Mouse (Mus musculus) Muller cell, postnatal 12 days (primary cell): ENCODE results near the gene Hsd17b14.

Experiments used
- DNase-seq: peaks from one replicate; pipeline ENCODE4 v3.0.0-alpha.2; 2015; ENCODE audit errors: inconsistent ontology term

Gene Hsd17b14

GRCm38 (mm10) chr7:45567112-45567779 is 12.6 kb downstream of the Hsd17b14 start:
- DNase-seq: no peak

DNA sequence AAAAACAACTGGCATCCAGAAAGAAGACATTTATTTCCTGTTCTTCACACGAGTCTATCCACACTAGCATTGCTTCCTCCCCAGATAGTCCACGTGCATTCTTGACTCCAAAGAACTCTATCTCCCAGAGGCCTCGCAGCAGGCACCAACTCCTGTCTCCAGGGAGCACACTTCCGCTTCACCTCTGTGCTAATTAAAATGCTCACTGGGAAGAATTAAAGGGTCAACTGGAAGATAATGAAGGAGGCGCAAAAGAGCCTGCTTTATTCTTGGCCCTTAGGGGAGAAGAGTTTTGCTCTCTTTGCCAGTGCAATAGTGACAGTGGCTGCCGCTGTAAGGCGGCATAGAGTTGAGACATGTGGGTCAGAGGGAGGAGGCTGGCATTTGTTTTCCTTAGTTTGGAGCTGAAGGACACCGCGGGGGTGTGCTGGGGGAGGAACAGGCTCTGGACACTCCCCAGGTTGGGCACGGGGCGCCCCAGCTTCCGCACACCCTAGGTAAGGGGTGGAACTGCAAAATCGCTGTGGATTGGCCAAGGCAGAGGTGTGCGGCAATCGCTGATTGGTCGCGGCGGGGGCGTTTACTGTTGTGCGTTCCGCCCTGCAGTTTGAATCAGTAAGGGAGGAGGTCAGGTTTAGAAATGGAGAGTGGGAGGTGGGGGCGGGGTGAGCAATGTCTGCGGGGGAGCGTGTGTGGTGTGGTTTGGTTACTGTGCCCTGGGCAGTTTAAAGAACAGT is 13.3 kb downstream of the Hsd17b14 start:
- DNase-seq: peak; percentile 95

DNA sequence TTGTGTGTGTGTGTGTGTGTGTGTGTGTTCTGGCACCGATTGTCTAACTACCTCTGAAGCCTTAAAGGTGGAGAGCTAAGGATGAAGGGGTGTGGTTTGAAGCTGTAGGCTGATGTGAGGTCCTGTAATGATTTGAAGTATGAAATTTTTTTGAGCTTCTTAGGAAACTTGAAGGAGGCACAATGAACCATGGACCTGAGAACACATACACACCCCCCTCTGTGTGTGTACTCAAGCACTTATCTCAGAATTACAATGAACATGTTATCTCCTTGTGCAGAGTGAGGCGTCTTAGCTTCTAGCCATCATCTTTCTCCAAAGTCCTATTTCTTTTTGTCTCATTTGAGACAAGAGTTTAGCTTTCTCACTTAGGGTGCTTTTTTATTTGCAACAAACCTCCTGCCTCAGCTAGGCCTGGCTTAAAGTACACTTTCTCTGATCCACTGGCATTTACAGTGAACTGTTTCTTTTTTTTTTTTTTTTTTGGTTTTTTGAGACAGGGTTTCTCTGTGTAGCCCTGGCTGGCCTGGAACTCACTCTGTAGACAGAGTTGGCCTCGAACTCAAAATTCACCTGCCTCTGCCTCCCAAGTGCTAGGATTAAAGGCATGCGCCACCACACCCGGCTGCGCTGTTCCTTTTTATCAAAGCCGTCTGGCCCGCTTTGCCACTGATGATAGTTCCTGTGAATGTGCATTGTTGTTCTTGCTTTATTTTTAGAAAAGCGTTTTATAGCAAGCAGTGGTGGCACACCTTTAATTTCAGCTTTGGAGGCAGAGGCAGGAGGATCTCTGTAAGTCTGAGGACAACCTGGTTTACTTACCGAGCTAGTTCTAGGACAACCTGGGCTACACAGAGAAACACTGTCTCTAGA is 14.1 kb downstream of the Hsd17b14 start:
- DNase-seq: no peak

GRCm38 (mm10) chr7:45570103-45570741 is 15.5 kb downstream of the Hsd17b14 start, which contains the start of gene Bcat2:
TSS of gene Bcat2 (plus strand) at chr7:45570153.
- DNase-seq: peak; percentile 82

DNA sequence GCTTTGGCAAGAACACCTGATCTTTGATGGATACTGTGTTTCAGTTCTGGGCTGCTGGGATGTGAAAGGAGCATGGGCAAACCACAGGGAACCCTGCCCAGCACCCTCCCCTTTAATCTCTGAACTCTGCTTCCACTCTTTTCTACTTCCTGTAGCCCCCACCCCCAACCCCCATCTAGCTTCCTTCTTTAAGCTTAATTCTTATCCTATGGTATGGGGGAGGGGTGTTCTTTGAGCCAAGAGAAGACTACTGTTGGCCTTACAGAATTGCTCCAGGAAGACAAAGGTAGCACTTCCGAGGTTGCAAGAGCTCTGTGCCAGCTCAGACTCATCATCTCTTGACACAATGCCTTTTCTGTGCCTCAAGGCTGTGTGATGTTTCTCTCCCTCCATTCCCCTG is 17.3 kb downstream of the Hsd17b14 start:
- DNase-seq: no peak

- DNase-seq: no peak
Measured at GRCm38 (mm10) chr7:45573954-45574353, 19.3 kb downstream of the Hsd17b14 start.

DNA sequence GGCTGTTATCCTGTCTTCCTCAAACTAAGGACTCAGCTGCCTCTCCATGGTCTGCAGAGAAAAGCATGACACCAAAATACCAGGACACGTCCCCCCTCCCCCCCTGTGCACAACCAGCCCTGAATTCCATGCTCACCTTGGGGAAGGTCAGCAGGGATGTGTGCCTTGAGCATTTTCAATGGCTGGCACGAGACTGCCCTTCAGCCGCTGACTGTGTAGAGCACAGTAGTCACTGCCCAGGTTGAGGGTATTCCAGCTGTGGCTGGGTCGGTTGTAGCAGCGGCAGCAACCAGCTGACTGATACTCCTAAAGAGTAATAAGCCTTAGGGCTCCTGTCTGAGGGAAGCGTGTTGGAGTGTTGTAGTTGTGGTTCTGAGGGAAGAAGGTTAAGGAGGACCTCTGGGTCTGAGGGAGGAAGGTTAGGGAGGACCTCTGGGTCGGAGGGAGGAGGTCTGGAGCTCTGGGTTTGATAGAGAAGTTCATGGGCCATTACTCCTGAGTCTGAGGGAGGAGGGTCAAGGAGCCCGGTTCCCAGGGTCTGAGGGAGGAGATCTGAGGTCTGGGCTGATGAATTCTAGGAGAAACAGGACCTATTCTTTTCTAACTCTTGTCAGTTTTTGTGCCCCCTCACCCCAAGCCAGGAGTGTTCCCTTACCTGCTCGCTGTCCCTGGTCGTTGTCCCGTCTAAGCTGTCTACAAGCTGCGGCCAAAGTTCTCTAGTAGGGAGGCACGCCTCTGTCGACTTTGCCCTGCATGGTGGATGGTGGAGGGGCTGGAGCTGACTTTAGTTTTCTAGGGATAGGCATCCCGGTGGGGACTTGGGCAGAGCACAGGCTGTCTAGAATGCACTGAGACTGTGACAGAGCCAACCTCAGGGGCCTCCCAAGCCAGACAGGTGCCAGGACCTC is 20.0 kb downstream of the Hsd17b14 start:
- no peak for DNase-seq

DNA sequence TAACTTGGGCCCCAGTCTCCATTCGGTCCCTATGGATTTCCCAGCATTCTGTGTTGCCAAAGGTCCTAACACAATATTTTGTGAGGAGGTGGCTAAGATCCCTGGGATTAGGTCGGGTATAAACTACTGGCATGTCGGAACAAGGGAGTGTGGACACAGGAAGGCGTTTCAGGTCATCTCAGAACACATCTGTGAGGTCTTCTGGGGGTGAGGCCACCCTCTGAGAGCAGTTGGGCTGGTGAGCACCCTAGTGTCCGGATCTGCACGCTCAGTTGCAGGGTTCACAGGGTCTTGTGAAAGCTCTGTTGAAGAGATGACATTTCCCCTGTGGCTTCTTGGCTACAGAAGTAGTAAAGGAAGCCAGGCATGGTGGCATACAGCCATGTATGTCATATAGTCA is 31.2 kb downstream of the Hsd17b14 start:
- no peak for DNase-seq

DNA sequence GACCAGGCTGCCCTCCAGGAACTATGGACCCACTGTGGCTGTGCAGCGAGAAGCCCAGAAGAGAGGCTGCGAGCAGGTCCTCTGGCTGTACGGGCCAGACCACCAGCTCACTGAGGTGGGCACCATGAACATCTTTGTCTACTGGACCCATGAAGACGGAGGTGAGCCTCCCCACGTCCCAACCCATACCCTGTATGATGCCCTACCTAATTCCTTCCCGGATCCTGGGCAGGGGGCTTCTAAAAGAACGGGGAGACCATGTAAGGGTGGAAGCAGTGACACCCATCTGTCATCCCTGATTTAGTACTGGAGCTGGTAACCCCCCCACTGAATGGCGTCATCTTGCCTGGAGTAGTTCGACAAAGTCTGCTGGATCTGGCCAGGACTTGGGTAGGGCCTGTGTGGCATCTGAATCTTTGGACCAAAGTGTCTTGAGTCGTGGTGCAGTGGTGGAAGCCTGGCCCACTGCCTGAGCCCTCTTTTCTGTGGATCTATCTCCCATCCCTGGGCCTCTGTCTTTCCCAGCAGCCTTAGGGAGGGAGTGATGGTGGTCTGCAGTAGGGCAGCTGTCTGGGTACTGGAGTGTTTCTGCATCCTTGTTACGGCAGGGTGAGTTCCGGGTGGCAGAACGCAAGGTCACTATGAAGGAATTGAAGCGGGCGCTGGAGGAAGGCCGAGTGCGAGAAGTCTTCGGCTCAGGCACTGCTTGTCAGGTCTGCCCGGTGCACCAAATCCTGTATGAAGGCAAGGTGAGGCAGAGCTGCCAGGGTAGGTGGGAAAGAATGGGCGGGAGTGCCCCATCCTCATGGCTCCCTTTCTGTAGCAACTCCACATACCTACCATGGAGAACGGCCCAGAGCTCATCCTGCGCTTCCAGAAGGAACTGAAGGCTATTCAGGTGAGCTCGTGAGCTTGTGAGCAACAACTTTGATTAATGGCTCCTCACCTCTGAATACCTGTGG is 33.2 kb downstream of the Hsd17b14 start:
- DNase-seq: no peak

DNA sequence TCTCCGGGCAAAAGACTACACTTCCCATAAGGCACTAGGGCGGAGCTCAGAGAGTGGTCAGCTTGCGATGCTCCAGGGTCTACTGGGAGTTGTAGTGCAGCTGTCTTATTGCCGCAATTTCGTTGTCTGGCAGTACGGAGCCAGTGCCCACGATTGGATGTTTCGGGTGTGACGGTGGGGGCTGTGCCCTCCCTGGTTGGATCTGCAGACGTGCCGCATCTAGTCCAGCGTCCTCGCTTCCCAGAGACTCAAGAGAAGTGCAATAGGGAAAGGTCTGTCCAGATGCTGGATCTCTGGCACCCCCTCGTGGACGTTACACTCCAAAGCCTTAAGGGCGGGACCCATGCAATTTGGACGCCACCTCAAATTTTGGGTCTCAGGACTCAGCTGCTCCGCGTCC is 34.5 kb downstream of the Hsd17b14 start:
- peak; percentile 98 for DNase-seq

GRCm38 (mm10) chr7:45589898-45590297 is 35.2 kb downstream of the Hsd17b14 start:
- no peak for DNase-seq

GRCm38 (mm10) chr7:45590874-45591273 is 36.2 kb downstream of the Hsd17b14 start:
- no peak for DNase-seq

GRCm38 (mm10) chr7:45591880-45592279 is 37.2 kb downstream of the Hsd17b14 start:
- DNase-seq: no peak

GRCm38 (mm10) chr7:45593118-45593815 is 38.6 kb downstream of the Hsd17b14 start:
- DNase-seq: peak; percentile 76

GRCm38 (mm10) chr7:45595176-45595575 is 40.5 kb downstream of the Hsd17b14 start:
- no peak for DNase-seq

DNA sequence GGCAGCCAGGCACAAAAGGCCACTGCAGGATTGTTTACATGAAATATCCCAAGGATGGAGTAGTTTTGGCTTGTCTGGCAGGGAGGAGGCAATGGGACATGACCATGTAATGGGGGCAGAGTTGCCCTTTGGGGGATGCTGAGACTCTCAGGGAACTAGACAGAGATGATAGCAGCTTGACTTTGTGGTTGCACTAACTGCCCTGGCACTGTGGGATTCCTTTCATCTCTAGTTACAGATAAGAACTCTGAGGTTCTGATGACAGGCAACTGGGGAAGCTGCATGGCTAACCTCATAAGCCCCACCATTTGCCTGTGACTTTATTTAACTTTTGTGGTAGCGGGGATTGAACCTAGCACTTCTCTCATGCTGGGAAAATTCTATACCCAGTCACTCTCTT is 41.4 kb downstream of the Hsd17b14 start:
- no peak for DNase-seq

GRCm38 (mm10) chr7:45597013-45597412 is 42.3 kb downstream of the Hsd17b14 start:
- DNase-seq: no peak

DNA sequence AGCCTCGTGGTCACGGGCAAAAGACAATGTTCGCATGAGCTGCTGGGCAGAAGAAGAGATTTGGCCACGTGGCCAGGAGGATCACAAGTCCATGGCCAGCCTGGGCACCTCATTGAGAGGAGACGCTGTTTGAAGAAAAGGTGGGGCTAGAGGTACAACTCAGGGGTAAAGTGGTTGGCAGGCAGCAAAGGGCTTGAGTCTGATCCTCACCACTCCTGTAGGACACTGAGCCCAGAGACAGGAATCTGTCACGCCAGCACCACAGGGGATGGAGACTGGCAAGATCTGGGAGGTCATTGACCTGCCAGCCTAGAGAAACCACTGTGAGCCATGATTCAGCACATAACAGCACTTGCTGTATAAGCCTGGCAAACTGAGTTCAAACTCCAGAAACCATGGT is 42.8 kb downstream of the Hsd17b14 start:
- no peak for DNase-seq
